11 mouse cellular contexts compared by ENCODE assay signal in genomic region chr1:40174146-40174545, GRCm38 (mm10). TPM values are rescaled to one million over a fixed set of nuclear protein-coding genes. Genes with fewer than 3 reads are reported as not detected.
A peak's percentile ranks its signal among the peaks of the same experiment; 100 is the strongest.
DNase-seq lines count a peak whose midpoint lies in the region.
"Had no signal": no experiment of that assay in that cellular context is flagged by ENCODE, and none has a peak within 500 bp of the region (broad histone marks: within the 10 kb centered on the region; RNA-seq: fewer than 3 reads in every experiment).

No protein-coding gene starts in this region.

- intact Hi-C loops in heart, postnatal 10 days (cut with DNase I), result loop anchor here (5.0 kb wide), 2 partner anchors 57 to 93 kb away; no protein-coding TSS in a partner anchor

- DNase-seq in adrenal gland, adult (ENCODE audit: inconsistent age in 2 of 2, low spot score in 1 of 2), result peak; percentile 40 to 81
- DNase-seq in adrenal gland, postnatal 4 days (ENCODE audit: low spot score in 2 of 2), result no peak
- DNase-seq in adipocyte (ENCODE audit: low spot score), result peak; percentile 76
- DNase-seq in heart, adult 11 months, result peak; percentile 94
- DNase-seq in heart, postnatal 10 days, result peak; percentile 44 to 46
- DNase-seq in spleen, postnatal 10 days (ENCODE audit: low spot score in 2 of 2), result no peak
- DNase-seq in testis, postnatal 10 days (ENCODE audit: low spot score), result no peak
- DNase-seq in ovary, postnatal 14 days (ENCODE audit: low spot score), result no peak
- DNase-seq: forebrain, postnatal 0 days; kidney, adult 11 months; thymus, postnatal 36 days had no signal

RNA-seq across cellular contexts. Expression of gene Il1r1, which starts 50.7 kb away (rescaled TPM):
- 1 to 10 TPM; 8.2 to 8.8 TPM for total RNA-seq in adrenal gland, postnatal 4 days (2021)
- 1 to 10 TPM; 7.5 to 7.9 TPM for total RNA-seq in heart, postnatal 10 days (2021)

Comparison
In these comparisons a context has a peak if more than half of its experiments do, and no peak if none do; other contexts are left out.
1. DNase-seq: peak in adrenal gland, adult (2 of 2), adipocyte (single experiment), heart, adult 11 months (single experiment) and heart, postnatal 10 days (2 of 2); none in adrenal gland, postnatal 4 days (0 of 2), spleen, postnatal 10 days (0 of 2), testis, postnatal 10 days (single experiment) and ovary, postnatal 14 days (single experiment).